Mouse (Mus musculus) kidney, postnatal 36 days (tissue): ENCODE measurements at regions not wholly inside any gene's neighbourhood (a gene's known extent, or its start where the extent isn't known, plus 50 kb on each side); places are given as distances from the start of the nearest gene placed in this dataset.
A peak's percentile ranks its signal among the peaks of the same experiment; 100 is the strongest.

Source experiments
- DNase-seq, 2 experiments: peaks; one replicate each; pipeline ENCODE4 v3.0.0; 2021 to 2022; ENCODE audit warnings: mixed read lengths in 2 of 2

GRCm38 (mm10) chr5:111835737-111836667 is 102.3 kb downstream of the Gm26897 start:
- DNase-seq = no peak

GRCm38 (mm10) chr5:111836668-111837234 is 103.0 kb downstream of the Gm26897 start:
- DNase-seq = no peak

- peak; percentile 6 to 11 for DNase-seq
Observed at GRCm38 (mm10) chr5:111842461-111842860, 108.7 kb downstream of the Gm26897 start.

DNA sequence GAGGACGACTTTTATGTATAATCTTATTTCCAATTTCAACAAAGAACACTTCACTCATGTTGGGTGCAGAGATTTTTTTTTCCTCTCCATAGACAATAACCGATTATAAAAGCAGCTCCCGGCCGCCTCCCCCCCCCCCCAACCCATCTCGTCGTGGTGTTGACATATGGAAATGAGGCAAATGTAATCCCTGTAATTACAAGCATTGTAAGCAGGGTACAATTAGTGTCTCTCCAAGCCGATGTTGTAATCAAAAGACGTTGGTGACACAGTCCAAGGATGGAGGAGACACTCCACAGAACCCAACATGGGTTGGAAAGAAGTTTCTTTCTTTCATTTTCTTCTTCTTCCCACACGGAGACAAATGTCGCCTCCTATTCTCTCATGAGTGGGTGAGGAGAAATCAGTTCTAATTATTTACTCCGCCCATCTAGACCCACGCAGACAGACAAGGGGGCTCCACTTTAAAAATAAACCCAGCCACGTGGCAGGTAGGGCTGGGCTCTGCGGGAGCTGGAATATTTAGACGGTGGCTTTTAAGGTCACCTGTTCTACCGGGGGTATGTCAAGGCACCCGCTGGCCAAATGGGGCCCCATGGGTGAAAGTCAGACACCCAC is 110.0 kb downstream of the Gm26897 start:
- DNase-seq = no peak

DNA sequence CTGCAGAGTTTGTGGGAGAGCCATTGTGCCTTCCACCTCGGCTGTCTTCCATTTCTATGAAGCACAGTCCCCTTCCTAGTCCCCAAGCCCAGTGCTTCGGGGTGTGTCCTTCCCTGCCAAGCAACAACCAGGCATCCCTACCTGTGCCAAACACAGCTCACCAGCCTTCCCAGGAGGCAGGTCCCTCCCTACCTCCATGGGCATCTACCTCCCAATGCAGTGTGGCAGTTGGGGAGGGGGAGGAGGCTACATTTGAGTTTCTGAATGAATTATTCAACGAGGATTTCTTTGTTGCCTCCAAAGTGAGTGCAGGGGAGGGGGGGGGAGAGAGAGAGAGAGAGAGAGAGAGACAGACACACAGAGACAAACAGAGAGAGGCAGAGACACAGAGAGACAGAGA is 110.8 kb downstream of the Gm26897 start:
- DNase-seq = no peak

DNA sequence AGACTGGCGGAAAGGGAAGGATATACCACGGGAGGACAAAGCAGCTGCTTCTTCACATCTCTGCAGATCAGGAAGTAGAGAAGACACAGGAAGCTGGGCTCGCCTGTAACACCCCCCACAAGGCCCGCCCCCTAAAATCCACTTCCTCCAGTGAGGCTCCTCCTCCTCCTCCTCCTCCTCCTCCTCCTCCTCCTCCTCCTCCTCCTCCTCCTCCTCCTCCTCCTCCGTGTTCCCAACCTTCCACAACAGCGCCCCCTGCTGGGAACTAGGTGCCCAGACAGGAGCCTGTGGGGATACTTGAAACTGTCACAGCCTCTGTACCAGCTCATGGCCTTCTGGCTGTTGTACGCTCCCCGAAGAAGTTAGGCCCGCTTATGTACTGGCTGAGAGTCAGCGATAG is 115.2 kb downstream of the Gm26897 start:
- DNase-seq = no peak

GRCm38 (mm10) chr5:111852682-111853081 is 119.0 kb downstream of the Gm26897 start:
- DNase-seq = no peak

DNA sequence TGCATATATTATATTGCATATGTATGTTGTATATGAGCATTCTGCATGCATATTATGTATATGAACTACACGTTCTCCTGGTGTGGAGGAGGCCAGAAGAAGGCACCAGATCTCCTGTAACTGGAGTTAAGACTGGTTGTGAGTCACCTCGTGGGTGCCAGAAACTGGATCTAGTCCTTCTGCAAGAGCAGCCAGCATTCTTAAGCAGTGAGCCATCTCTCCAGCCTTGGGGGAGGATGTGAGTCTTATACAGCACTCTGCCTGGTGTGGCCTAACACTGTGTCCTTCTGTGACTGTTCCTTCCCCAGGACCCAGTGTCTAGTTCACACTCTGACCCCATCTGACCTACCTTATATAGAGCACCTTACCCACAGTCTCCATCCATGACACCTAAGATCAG is 121.6 kb downstream of the Gm26897 start:
- DNase-seq = no peak

- no peak for DNase-seq
Observed at GRCm38 (mm10) chr5:111857200-111857599, 123.5 kb downstream of the Gm26897 start.

DNA sequence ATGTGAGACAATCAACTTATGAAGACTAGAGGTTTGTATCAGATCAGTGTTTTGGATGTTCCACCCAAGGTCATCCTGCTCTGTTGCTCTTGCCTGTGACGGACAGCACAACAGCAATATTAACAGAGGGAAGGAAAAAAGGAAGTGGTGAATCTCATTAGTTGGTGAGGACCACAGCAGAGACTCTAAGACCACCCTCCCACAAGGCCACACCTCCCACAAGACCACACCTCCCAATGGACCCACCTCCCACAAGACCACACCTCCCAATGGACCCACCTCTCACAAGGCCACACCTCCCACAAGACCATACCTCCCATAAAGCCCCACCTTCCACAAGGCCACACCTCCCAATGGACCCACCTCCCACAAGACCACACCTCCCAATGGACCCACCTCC is 126.7 kb downstream of the Gm26897 start:
- DNase-seq = no peak

- no peak for DNase-seq
Observed at GRCm38 (mm10) chr5:111862331-111862730, 128.6 kb downstream of the Gm26897 start.

DNA sequence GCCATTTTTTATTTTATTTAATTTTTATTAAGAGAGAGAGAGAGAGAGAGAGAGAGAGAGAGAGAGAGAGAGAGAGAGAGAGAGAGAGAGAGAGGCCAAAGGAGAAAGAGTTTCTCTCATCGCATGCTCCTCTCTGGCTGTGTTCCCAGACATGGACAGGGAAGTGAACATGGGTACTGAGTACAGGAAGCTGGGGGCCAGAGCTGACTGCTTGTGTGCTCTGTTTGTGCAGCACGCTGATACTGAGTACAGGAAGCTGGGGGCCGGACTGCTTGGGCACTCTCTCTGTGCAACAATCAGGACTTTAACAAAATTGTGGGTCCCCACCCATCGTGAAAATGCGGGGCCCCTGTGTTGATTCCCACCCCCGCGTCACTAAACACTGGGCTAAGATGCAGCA is 130.2 kb downstream of the Gm26897 start:
- DNase-seq = no peak

GRCm38 (mm10) chr5:111864606-111865005 is 130.9 kb downstream of the Gm26897 start:
- no peak for DNase-seq

- DNase-seq = no peak
Observed at GRCm38 (mm10) chr5:111869011-111869410, 135.3 kb downstream of the Gm26897 start.

DNA sequence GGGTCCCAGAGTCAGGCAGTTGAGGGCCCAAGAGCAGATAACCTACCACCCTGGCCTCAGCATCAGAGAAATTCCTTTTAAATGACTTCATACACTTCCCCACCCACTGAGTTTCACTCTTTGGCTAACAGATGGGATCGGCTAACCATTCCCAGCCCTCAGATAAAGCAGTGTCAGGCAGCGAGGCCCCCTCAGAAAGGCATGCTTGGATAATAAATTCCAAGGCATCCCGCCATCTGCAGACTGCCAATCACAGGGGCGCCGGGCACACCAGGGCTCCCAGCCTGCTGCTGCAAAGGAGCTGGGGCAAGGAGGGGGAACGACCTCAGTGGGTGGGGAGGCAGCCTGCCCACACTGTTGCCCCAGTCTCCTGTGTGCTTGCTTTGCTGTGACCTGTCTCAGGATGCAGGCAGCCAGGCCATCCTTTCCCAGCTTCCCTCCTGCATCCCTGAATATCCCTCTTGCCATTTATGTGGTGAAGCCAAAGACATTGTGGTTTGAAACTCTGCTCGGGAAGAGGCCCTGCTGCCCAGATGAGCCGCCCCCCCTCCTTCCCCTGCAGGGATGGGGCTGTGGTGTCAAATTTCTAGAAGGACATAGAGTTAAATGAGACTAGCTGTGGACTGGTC is 143.6 kb downstream of the Gm26897 start:
- no peak for DNase-seq

- DNase-seq = no peak
Observed at GRCm38 (mm10) chr5:111879044-111879443, 145.3 kb downstream of the Gm26897 start.

DNA sequence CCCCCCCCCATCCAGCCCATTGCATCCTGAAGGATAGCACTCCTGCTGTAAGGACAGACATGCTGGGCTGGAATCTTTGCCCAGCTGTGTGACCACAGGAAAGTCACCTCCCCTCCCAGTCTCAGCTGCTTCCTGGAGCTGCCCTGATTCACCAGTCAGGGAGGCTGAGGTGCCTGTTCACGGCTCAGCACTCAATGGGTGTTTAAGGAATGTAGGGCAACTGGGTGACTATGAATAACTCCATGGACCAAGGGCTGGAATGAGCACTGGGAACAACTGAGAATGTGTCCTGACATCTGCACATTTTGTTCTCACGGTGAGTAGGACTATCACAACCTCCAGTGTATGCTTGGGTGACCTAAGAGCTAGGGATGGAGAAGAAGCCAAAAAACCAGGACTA is 146.5 kb downstream of the Gm26897 start:
- DNase-seq = no peak

GRCm38 (mm10) chr5:111881517-111881916 is 147.8 kb downstream of the Gm26897 start:
- no peak for DNase-seq

GRCm38 (mm10) chr5:111887281-111887680 is 153.6 kb downstream of the Gm26897 start:
- DNase-seq = no peak

DNA sequence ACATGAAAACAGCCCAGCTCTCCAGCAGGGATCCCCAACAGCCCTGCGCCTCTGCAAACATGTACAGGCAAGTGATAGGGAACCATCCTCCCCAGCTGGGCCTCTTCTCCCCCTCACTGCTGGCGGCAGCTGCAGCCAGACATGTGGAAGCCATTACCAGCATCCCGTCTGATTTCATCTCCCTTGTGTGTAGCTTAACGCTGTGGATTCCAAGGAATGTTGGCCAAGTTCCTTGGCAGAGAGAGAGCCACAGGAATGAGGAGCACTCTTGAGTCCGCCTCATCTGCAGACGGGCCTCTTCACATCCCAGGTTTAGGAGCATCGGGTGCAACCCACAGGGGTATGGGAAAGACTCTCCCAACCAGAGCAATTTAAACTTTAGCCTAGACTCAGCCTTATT is 157.1 kb downstream of the Gm26897 start:
- DNase-seq = peak; percentile 34 to 41

- peak in 1 of 2 experiments; percentile 8 for DNase-seq
Observed at GRCm38 (mm10) chr5:111891261-111891693, 157.6 kb downstream of the Gm26897 start.

DNA sequence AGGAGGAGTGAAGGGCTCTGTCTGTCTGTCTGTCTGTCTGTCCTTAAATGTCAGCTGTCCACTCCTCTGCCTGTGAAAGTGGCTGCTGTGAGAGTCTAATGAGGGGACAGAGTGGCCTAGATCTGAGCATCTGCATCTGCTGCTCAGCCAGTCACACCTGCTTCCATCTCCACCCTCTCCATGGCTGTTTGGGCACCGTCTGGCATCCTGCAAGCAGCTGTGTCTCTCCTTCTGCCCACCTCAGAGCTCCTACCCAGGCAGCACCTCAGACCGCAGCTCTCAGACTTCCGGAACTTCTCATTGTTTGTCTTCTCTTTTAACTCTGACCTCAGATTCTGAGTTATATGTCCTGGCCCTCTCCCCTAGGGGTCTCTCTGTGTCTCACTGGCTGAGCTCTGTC is 159.2 kb downstream of the Gm26897 start:
- DNase-seq = no peak

DNA sequence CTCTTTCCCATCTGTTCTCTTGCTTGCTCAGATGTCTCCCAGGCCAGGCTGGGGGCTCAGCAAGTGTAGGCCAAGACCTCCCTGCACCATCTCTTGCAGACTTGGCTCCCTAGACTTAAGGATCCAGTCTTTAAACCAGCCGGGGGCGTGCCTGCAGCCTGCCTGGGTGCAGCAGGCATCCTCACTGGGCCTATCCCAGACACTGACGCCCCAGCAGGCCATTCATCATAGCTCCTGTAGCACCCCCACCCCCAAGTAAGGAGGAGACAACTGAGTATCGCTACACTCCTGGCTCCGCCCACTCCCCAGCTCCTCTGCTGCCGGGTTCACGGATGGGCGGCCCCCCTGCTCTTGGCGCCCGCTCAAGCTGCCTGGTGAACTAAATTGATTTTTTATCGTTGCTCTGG is 160.2 kb downstream of the Gm26897 start:
- DNase-seq = peak; percentile 38 to 61
